Mouse (Mus musculus) heart, adult 10 weeks (tissue): Measurements from ENCODE around the gene Doc2g. TPM values are rescaled to one million over a fixed set of nuclear protein-coding genes. Genes with fewer than 3 reads are reported as not detected.

Experiments used
- polyA plus RNA-seq: library from polyadenylated mRNA; stranded (reverse); fragments of 350-450 nt; fragmentation: Illumina TruSeq; extraction: RNeasy Lipid Tissue Mini Kit (QIAGEN cat#74804); gene quantifications from one replicate; pipeline ENCODE4 v1.2.3, GENCODE M21; 2014; ENCODE audit warnings: low read depth, low replicate concordance

Gene Doc2g
- 265 TPM for polyA plus RNA-seq

DNA sequence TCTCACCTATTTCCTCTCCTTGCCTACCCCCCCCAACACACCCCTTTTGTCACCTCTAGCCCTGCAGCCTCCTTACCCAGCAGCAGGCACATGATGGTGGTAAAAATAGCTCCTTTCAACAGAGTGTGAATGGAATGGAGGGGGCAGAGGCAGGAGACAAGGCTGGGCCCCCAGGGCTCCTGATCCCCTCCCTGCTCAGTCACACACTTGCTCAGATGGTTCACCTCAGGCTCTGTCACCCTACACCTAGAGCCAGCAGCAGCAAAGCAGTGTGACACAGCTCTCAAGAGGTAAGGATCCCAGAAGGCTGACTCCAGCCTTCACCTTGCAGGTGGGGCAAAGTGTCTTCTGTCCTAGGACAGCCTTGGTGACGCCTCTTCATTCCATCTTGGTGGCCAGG lies at the start of gene Doc2g:
TSS of gene Doc2g (plus strand) at position 202 of the 400 bp plus-strand sequence.

DNA sequence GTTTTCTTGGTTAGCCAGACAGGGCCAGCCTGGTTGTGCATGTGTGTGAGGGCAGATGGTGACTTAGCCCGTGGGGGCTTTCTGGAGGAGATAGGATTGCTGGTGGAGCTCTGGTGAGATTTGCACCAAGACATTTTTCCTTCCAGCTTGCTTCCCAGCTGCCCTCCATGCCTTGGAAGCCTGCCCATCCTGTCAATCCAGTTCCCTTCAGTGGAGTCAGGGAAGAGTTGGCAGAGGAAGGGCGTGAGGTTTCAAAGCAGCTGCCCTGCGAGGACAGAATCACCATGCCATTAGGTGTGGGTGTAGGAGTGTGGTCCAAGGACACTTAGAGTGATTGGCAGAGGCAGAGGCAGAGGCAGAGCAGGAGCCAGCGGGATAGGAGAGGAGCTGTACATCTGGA lies 44.6 kb upstream of the Doc2g start, which contains the start of gene Aldh3b3:
TSS of gene Aldh3b3 (plus strand) at position 176 of the 400 bp plus-strand sequence.

DNA sequence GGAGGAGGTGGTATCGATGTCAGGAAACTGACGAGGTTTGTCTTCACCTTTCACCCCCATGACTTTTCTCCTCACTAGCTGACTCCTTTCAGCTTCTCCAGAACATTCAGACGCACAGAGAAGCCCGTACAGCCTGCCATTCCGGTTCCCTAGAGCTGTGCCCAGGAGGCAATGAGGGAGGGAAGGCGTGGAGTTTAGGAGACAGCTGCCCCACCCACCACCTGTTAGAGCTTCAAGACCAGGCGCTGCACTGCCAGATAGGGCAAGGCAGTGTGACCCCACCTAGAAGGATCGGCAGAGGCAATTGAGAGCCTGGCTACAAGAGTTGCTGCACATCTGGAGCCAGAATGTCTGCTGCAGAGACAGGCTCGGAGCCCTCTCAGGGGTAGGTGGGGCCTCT lies 30.9 kb upstream of the Doc2g start, which contains the start of gene Aldh3b2:
TSS of gene Aldh3b2 (plus strand) at position 100 of the 400 bp plus-strand sequence.

DNA sequence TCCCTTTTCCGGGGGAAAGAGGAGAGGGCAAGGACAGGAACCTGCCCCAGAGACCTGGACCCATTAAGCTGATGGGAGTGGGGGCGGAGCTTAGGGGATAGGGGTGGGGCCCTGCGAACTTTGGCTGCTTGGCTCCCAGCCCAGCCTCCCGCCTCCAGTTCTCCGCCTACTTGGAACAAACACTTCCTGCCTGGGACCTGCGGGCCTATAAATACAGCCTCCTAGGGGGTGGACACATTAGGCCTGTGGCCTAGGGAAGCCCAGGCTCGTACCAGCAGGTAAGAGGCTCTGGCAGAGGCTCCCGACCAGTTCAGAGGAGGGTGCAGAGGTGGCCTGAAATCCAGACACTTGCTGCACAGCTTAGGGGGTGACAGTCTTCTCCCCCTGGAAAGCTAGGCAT lies 16.8 kb upstream of the Doc2g start, which contains the start of gene Acy3:
TSS of gene Acy3 (plus strand) at position 237 of the 400 bp plus-strand sequence.

DNA sequence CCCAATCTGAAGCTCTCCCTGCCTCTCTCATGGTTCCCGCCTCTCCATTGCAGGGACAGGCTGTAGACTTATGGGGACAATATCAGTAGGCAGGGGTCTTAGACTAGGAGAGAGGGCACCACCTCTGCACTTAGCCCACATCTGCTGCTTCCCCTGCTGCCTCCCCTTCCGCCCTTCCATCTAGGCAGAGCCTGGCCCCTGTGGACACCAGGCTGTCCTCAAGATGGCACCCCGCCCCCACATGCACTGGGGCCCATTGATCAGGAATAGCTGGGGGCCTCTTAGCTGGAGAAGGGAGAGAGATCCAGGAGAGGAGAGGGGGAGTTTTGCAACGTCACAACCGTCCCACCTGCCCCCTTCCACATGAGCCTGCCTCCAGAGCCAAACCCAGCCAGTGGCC lies 10.7 kb upstream of the Doc2g start, which contains the start of gene Tbx10:
TSS of gene Tbx10 (plus strand) at position 337 of the 400 bp plus-strand sequence.

DNA sequence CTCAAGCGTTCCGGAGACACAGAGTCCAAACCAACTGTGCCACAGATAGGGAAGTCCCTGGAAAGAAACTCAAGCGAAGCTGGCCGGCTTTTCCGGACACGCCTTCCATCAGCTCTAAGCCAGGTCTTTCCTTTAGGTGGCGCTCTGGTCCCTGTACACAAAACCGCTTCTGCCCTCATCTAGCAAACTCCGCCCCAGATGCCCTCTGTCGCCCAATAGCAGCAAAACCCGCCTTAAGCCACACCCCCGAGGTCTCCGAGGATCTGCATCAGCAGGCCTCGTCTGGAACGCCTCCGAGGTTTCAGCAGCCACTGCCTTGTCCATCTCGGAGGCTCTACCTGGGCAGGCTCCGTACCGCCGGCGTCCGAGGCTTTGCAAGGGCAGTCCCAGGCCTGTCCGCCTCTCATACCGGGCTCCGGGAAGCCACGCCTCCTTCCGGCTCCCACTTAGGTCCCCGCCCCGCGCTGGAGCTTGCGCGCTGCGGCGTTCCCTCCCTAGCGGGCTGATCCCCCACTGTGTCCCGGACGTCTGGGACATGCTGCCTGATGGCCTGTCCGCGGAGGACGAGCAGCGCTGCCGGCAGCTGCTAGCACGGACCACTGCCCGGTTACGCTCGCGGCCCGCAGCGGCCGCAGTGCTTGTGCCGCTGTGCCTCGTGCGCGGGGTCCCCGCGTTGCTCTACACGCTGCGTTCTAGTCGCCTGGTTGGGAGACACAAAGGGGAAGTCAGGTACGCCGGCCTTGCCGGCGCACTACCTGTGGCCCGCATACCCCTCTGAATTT lies 2.8 kb upstream of the Doc2g start, which contains the start of the genes Nudt8 and Gm49405:
TSS of gene Nudt8 (plus strand) at position 462 of the 782 bp plus-strand sequence.
TSS of gene Gm49405 (plus strand) at position 508 of the 782 bp plus-strand sequence.

DNA sequence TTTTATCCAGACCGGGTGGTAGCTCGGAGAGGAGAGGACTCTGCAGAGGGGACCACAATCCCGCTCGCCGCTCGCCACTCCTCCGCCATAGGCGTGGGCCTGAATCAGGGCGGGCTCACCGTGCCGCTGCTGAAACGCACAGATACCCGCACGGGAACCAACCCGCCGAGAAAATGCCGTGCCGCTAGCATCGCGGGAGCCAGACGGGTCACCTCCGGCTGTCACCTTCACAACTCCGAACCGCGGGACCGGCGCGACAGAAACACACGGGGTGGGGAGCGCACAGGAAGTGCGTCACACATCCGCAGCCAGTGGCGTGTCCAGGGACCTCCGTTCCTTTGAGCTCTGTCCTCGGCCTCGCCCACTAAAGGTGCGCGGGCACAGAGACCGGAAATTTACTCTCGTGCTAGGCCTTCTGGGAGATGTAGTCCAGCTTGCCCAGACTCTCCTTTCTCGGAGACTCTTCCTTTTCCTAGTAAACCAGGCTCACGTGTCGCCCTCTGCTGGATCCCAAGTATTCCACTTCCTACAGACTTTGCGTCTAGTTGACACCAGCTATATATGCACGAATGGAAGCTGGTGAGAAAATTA lies 9.4 kb downstream of the Doc2g start, which contains the start of gene Ndufv1:
TSS of gene Ndufv1 (minus strand) at position 375 of the 591 bp plus-strand sequence.

DNA sequence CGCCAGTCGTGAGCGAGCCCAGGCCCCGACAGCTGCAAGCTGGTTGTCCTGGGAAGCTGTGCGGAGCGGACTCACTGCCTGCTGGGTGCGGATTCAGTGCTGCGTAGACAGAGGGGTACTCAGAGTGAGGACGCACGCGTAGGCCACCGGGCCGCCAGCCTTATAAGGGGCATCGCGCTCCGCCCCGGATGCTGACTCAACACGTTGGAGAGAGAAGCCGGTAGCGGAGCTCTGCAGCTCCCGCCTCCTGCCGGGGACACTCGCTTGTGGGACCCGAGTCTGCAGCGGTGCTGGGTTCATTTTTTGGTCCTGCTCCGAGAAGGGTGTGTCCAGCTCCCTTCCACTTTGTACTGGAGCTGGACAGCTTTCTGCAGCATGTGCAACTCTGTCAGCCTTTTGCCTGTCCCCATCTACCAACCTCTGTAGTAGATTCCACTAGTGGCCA lies 34.7 kb downstream of the Doc2g start, which contains the start of gene Gstp1:
TSS of gene Gstp1 (minus strand) at position 198 of the 445 bp plus-strand sequence.

DNA sequence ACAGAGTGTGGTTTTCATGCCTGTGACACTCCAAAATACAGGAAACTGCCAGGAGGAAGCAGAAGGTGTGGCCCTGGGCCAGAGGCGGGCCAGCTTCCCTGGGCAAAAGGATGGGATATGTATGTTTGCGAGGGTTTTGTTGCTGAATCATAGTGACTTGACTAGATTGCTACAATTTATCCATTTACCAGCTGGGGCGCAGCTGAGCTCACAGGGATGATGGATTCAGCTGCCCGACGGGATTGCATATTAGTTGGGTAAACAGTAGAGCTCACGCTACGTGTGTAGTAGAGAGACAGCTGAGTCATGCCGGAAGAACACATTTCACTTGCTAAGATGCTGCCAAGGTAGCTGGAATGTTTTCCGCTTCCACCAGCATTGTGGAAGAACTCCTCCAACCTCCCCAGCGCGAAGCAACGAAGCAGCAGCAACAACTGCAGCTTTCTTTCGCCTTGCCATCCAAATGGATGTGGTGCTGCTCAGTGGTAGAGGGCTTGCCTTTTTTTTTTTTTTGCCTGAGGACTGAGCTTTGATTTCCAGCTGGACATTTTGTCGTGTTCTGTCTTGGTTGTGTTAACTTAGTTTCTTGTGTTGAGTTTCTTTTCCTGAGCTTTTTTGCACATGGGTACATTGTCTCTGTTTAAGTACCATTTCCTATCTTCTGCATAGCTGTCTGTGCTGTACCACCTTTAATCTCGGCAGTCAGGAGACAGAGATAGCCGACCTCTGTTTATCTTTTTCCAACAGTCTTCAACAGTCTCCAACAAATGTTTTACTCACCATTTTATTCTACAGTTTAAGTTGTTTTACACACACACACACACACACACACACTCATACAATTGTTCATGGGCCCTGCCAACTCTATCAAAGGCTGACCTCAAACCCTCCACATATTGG lies 43.1 kb downstream of the Doc2g start, which contains the start of gene Gstp2:
TSS of gene Gstp2 (minus strand) at position 58 of the 900 bp plus-strand sequence.

Other genes starting within 250 kb of the Doc2g start
- 22.8 TPM for gene Kmt5b, start 235.9 kb upstream of the Doc2g start, polyA plus RNA-seq
- gene Chka, start 151.5 kb upstream of the Doc2g start, polyA plus RNA-seq = 10.1 TPM
- gene Tcirg1, start 96.2 kb upstream of the Doc2g start, polyA plus RNA-seq = 21.1 TPM
- gene Ndufs8, start 90.5 kb upstream of the Doc2g start, polyA plus RNA-seq = 561 TPM
- 2.2 TPM for gene Aldh3b1, start 73.5 kb upstream of the Doc2g start, polyA plus RNA-seq
- gene Unc93b1, start 68.1 kb upstream of the Doc2g start, polyA plus RNA-seq = 19.0 TPM
- 2.3 TPM for gene Aldh3b3, start 44.7 kb upstream of the Doc2g start, polyA plus RNA-seq
- gene Aldh3b2, start 31.0 kb upstream of the Doc2g start, polyA plus RNA-seq = 0.37 TPM
- 51.1 TPM for gene Acy3, start 16.7 kb upstream of the Doc2g start, polyA plus RNA-seq
- gene Tbx10, start 10.6 kb upstream of the Doc2g start, polyA plus RNA-seq = not detected
- gene Nudt8, start 2.7 kb upstream of the Doc2g start, polyA plus RNA-seq = 167 TPM
- 9.5 TPM for gene Gm49405, start 2.7 kb upstream of the Doc2g start, polyA plus RNA-seq
- gene Ndufv1, start 9.5 kb downstream of the Doc2g start, polyA plus RNA-seq = 979 TPM
- gene Gstp1, start 34.7 kb downstream of the Doc2g start, polyA plus RNA-seq = 343 TPM
- 33.1 TPM for gene Gstp2, start 42.7 kb downstream of the Doc2g start, polyA plus RNA-seq
- not detected for gene Gstp3, start 56.3 kb downstream of the Doc2g start, polyA plus RNA-seq
- gene Cabp2, start 78.3 kb downstream of the Doc2g start, polyA plus RNA-seq = not detected
- 40.5 TPM for gene Cdk2ap2, start 93.9 kb downstream of the Doc2g start, polyA plus RNA-seq
- 21.9 TPM for gene Pitpnm1, start 96.7 kb downstream of the Doc2g start, polyA plus RNA-seq
- gene Aip, start 122.5 kb downstream of the Doc2g start, polyA plus RNA-seq = 71.4 TPM
- gene Gpr152, start 136.5 kb downstream of the Doc2g start, polyA plus RNA-seq = not detected
- gene Cabp4, start 140.7 kb downstream of the Doc2g start, polyA plus RNA-seq = not detected
- 54.9 TPM for gene Coro1b, start 145.3 kb downstream of the Doc2g start, polyA plus RNA-seq
- 1.1 TPM for gene Ptprcap, start 150.3 kb downstream of the Doc2g start, polyA plus RNA-seq
- gene Rps6kb2, start 160.0 kb downstream of the Doc2g start, polyA plus RNA-seq = 26.9 TPM
- gene Carns1, start 172.2 kb downstream of the Doc2g start, polyA plus RNA-seq = 49.6 TPM
- 22.6 TPM for gene Tbc1d10c, start 188.0 kb downstream of the Doc2g start, polyA plus RNA-seq
- 318 TPM for gene Ppp1ca, start 188.8 kb downstream of the Doc2g start, polyA plus RNA-seq
- 6.4 TPM for gene Rad9a, start 198.3 kb downstream of the Doc2g start, polyA plus RNA-seq
- 3.0 TPM for gene Clcf1, start 210.9 kb downstream of the Doc2g start, polyA plus RNA-seq
- gene AC109138.7, start 211.0 kb downstream of the Doc2g start, polyA plus RNA-seq = not detected
- gene Pold4, start 228.6 kb downstream of the Doc2g start, polyA plus RNA-seq = 21.7 TPM